Comparison of ENCODE assay signal across 8 mouse cellular contexts in the genomic region with DNA sequence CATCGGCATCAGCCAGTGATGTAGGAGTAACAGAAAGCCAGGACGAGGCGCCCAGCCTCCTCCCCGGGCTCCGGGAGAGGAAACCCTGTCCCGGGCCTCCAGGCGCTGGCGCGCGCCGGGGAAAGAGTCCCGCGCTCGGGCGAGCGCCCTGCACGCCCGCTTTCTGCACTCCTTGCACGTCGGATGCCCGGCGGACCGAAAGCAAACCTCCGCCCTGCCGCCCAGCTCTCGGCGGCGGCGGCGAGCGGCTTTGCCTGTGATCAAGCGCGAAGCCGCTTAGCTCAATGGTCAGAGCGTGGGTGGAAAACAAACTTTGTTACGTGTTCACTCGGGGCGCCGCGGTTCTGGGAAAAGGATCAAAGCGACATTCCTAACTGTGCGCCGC. TPM values are rescaled to one million over a fixed set of nuclear protein-coding genes. Genes with fewer than 3 reads are reported as not detected.
DNase-seq lines count a peak whose midpoint lies in the region; ATAC-seq lines count a peak whose summit lies in the region.

No protein-coding gene starts in this region.

- ATAC-seq in hindbrain, embryonic 16.5 days = peak; percentile 71
- ATAC-seq in megakaryocyte progenitor cell, adult 5-6 weeks (replicated peaks; ENCODE audit: poor library complexity) = peak; percentile 14

- peak; percentile 89 for DNase-seq in ZHBTc4 (ENCODE audit: low read depth, low spot score)
- peak; percentile 24 to 59 for DNase-seq in cerebellum, postnatal 4 days (ENCODE audit: low spot score in 2 of 2)
- peak; percentile 47 to 64 for DNase-seq in frontal cortex, postnatal 36 days (ENCODE audit: low spot score in 2 of 2)
- peak; percentile 40 to 55 for DNase-seq in left cerebral cortex, postnatal 14 days (ENCODE audit: low spot score in 2 of 2)
- DNase-seq in right cerebral cortex, postnatal 14 days = peak; percentile 48
- peak; percentile 51 to 63 for DNase-seq in urinary bladder, postnatal 36 days (ENCODE audit: low spot score in 2 of 2)

- H3K4me1 ChIP-seq in hindbrain, embryonic 16.5 days (ENCODE audit: control insufficient read depth, insufficient read depth, low read depth, low read length) = peaks cover 14% of the 10 kb centered on the region

- H3K9ac ChIP-seq in hindbrain, embryonic 16.5 days (ENCODE audit: low read depth, low read length) = peak overlapping the region; percentile 94

- H3K36me3 ChIP-seq in hindbrain, embryonic 16.5 days (ENCODE audit: control insufficient read depth, insufficient read depth, low read length) = no peaks in the 10 kb centered on the region

- peak overlapping the region; percentile 95 for H3K27ac ChIP-seq in hindbrain, embryonic 16.5 days (ENCODE audit: low read depth, low read length)

- no peaks in the 10 kb centered on the region for H3K9me3 ChIP-seq in hindbrain, embryonic 16.5 days (ENCODE audit: control insufficient read depth, low read length)

- no peaks in the 10 kb centered on the region for H3K27me3 ChIP-seq in hindbrain, embryonic 16.5 days (replicated peaks; ENCODE audit: control insufficient read depth, insufficient read depth, low read length)

- peak overlapping the region; percentile 61 for H3K4me3 ChIP-seq in hindbrain, embryonic 16.5 days (ENCODE audit: low read length)

- under 1% methylated on average over 43 of the region's 43 CpGs for WGBS in hindbrain, embryonic 16.5 days

- intact Hi-C loops in left cerebral cortex, postnatal 14 days (cut with DNase I) = no loop called here

- H3K4me2 ChIP-seq in hindbrain, embryonic 16.5 days (ENCODE audit: low read length) = peak overlapping the region; percentile 65

RNA-seq across cellular contexts. Expression of a gene that starts 0.6 kb away (rescaled TPM):
- 50.5 and 51.6 TPM in 2 replicates for polyA plus RNA-seq in hindbrain, embryonic 16.5 days (2015; fragmentation: Nextera tagmentation; extraction: Ambion mirVana)
- 10 to 100 TPM; 37.3 to 38.1 TPM for total RNA-seq in left cerebral cortex, postnatal 14 days (2021)
- 26.0 and 29.8 TPM in 2 replicates for total RNA-seq in megakaryocyte progenitor cell, adult 5-6 weeks (2015)
- 19.4 and 29.6 TPM in 2 replicates for total RNA-seq in megakaryocyte progenitor cell, adult 5-6 weeks (2017)

Comparison
In these comparisons a context has a peak if more than half of its experiments do, and no peak if none do; other contexts are left out.
1. Peak in every context shown above with its lines: DNase-seq, ATAC-seq, H3K4me3 ChIP-seq and H3K27ac ChIP-seq.